Mouse (Mus musculus) hindbrain, embryonic 11.5 days (tissue): Measurements from ENCODE around the gene Prkch. TPM values are rescaled to one million over a fixed set of nuclear protein-coding genes. Genes with fewer than 3 reads are reported as not detected.

Experiments
- ATAC-seq: fragments of 200-750 bp; cut with Nextera tagmentation; 2 replicates; pipeline ENCODE4 v1.8.0; 2017; ENCODE audit warnings: mild to moderate bottlenecking, moderate TSS enrichment, moderate library complexity; ENCODE audit not compliant: low FRiP score
- DNase-seq: peaks from one replicate; pipeline ENCODE4 v3.0.0-alpha.2; 2015; ENCODE audit warnings: low spot score
- H3K27ac ChIP-seq: fragments of 300-500 bp; sonication (generic); 2 replicates; pipeline ENCODE4 v1.5.1; 2014; ENCODE audit warnings: mild to moderate bottlenecking, low read depth, low read length
- H3K27me3 ChIP-seq: fragments of 300-500 bp; sonication (generic); 2 replicates; pipeline ENCODE4 v1.6.1; 2014; ENCODE audit warnings: mild to moderate bottlenecking, low read length, moderate library complexity, mixed read lengths; ENCODE audit not compliant: control insufficient read depth, insufficient read depth
- H3K36me3 ChIP-seq: fragments of 300-500 bp; sonication (generic); 2 replicates; pipeline ENCODE4 v1.6.1; 2014; ENCODE audit warnings: mild to moderate bottlenecking, low read length, moderate library complexity, mixed read lengths; ENCODE audit not compliant: control insufficient read depth, insufficient read depth
- H3K4me1 ChIP-seq: fragments of 300-500 bp; sonication (generic); replicated peaks from 2 replicates; pipeline ENCODE4 v1.6.1; 2014; ENCODE audit warnings: low read length, mixed read lengths; ENCODE audit not compliant: control insufficient read depth, insufficient read depth
- H3K4me2 ChIP-seq: fragments of 300-500 bp; sonication (generic); replicated peaks from 2 replicates; pipeline ENCODE4 v1.6.1; 2014; ENCODE audit warnings: mild to moderate bottlenecking, low read depth, low read length
- H3K4me3 ChIP-seq: fragments of 300-500 bp; sonication (generic); 2 replicates; pipeline ENCODE4 v1.5.1; 2014; ENCODE audit warnings: low read depth, low read length
- H3K9ac ChIP-seq: fragments of 300-500 bp; sonication (generic); 2 replicates; pipeline ENCODE4 v1.6.1; 2014; ENCODE audit warnings: low read depth, low read length
- H3K9me3 ChIP-seq: fragments of 300-500 bp; sonication (generic); 2 replicates; pipeline ENCODE4 v1.6.1; 2016; ENCODE audit warnings: low read length; ENCODE audit not compliant: control insufficient read depth
- WGBS: fragments of 180-500 bp; shearing (Covaris S2); extraction: QIAGEN DNeasy Blood & Tissue Kit; methylation state at CpG from one replicate; pipeline ENCODE4 v1.1.7; 2014; 5-methylcytosine and 5-hydroxymethylcytosine counted together
- polyA plus RNA-seq: library from polyadenylated mRNA; unstranded; fragments of >200 nt; fragmentation: Nextera tagmentation; extraction: Ambion mirVana; gene quantifications from 2 replicates; pipeline ENCODE4 v1.2.1, GENCODE M21; 2014

The Prkch gene
- polyA plus RNA-seq, 1 experiment from 2014 or later = 10.5 TPM

- ATAC-seq (no peak), DNase-seq (peak; percentile 46)
- H3K36me3 ChIP-seq = no peaks in the 10 kb centered on the region
- no peaks in the 10 kb centered on the region; the same call in 1 of the 2 replicates for H3K4me1 ChIP-seq
- H3K27ac ChIP-seq = no peak overlapping the region
- peak overlapping the region; percentile 76 for H3K4me2 ChIP-seq
- 4% methylated on average over 7 of the region's 7 CpGs for WGBS
- H3K9ac ChIP-seq = no peak overlapping the region
- no peaks in the 10 kb centered on the region for H3K9me3 ChIP-seq
- H3K27me3 ChIP-seq = peaks cover 23% of the 10 kb centered on the region
- H3K4me3 ChIP-seq = peak overlapping the region; percentile 75
These were observed 1.3 kb downstream of the Prkch start for GRCm38 (mm10) chr12:73585850-73586249.

- H3K4me1 ChIP-seq = no peaks in the 10 kb centered on the region; the same call in 1 of the 2 replicates
- no peak for DNase-seq
- ATAC-seq = no peak
- no peaks in the 10 kb centered on the region for H3K9me3 ChIP-seq
- H3K9ac ChIP-seq = no peak overlapping the region
- H3K4me2 ChIP-seq = no peak overlapping the region
- H3K36me3 ChIP-seq = no peaks in the 10 kb centered on the region
- no peak overlapping the region for H3K4me3 ChIP-seq
- WGBS = 69% methylated on average over 3 of the region's 3 CpGs
- H3K27ac ChIP-seq = no peak overlapping the region
- peaks cover 23% of the 10 kb centered on the region for H3K27me3 ChIP-seq
These were observed 2.7 kb downstream of the Prkch start for GRCm38 (mm10) chr12:73587262-73587661.

GRCm38 (mm10) chr12:73590627-73591276 is 6.2 kb downstream of the Prkch start:
- H3K9me3 ChIP-seq = no peaks in the 10 kb centered on the region
- peaks cover 10% of the 10 kb centered on the region for H3K27me3 ChIP-seq
- H3K27ac ChIP-seq = no peak overlapping the region
- WGBS = 78% methylated on average over 15 of the region's 15 CpGs
- ATAC-seq (no peak), DNase-seq (no peak)
- H3K4me1 ChIP-seq = no peaks in the 10 kb centered on the region; the same call in 1 of the 2 replicates
- no peak overlapping the region for H3K4me2 ChIP-seq
- no peaks in the 10 kb centered on the region for H3K36me3 ChIP-seq
- no peak overlapping the region for H3K4me3 ChIP-seq
- H3K9ac ChIP-seq = no peak overlapping the region

- H3K4me3 ChIP-seq = no peak overlapping the region
- no peaks in the 10 kb centered on the region for H3K36me3 ChIP-seq
- H3K9ac ChIP-seq = no peak overlapping the region
- H3K9me3 ChIP-seq = no peaks in the 10 kb centered on the region
- H3K4me1 ChIP-seq = no peaks in the 10 kb centered on the region
- peaks cover 6% of the 10 kb centered on the region for H3K27me3 ChIP-seq
- ATAC-seq (no peak), DNase-seq (no peak)
- H3K27ac ChIP-seq = no peak overlapping the region; the same call in 1 of the 2 replicates
- H3K4me2 ChIP-seq = no peak overlapping the region
- WGBS = 79% methylated on average over 7 of the region's 11 CpGs
These were observed 7.0 kb downstream of the Prkch start for GRCm38 (mm10) chr12:73591625-73592024.

- no peak overlapping the region for H3K4me2 ChIP-seq
- no peak overlapping the region for H3K9ac ChIP-seq
- no peaks in the 10 kb centered on the region for H3K9me3 ChIP-seq
- 89% methylated on average over 12 of the region's 12 CpGs for WGBS
- H3K4me1 ChIP-seq = no peaks in the 10 kb centered on the region
- H3K27ac ChIP-seq = no peak overlapping the region
- ATAC-seq (no peak), DNase-seq (no peak)
- no peaks in the 10 kb centered on the region for H3K27me3 ChIP-seq
- H3K36me3 ChIP-seq = no peaks in the 10 kb centered on the region
- H3K4me3 ChIP-seq = no peak overlapping the region
These were observed 8.6 kb downstream of the Prkch start for GRCm38 (mm10) chr12:73593021-73593798.

GRCm38 (mm10) chr12:73594177-73594745 is 9.7 kb downstream of the Prkch start:
- 88% methylated on average over 9 of the region's 9 CpGs for WGBS

GRCm38 (mm10) chr12:73595226-73595625 is 10.6 kb downstream of the Prkch start:
- Histone ChIP-seq H3K9ac (no peak overlapping the region), H3K27me3 (no peaks in the 10 kb centered on the region), H3K36me3 (no peaks in the 10 kb centered on the region), H3K27ac (no peak overlapping the region), H3K4me1 (no peaks in the 10 kb centered on the region), H3K4me2 (no peak overlapping the region), H3K4me3 (no peak overlapping the region), H3K9me3 (no peaks in the 10 kb centered on the region)
- 84% methylated on average over 8 of the region's 8 CpGs for WGBS
- DNase-seq (no peak), ATAC-seq (no peak)

More at GRCm38 (mm10) chr12:73594177-73594745, 9.7 kb downstream of the Prkch start:
- Histone ChIP-seq H3K36me3 (no peaks in the 10 kb centered on the region), H3K4me1 (no peaks in the 10 kb centered on the region), H3K9ac (no peak overlapping the region), H3K4me2 (no peak overlapping the region), H3K27ac (no peak overlapping the region), H3K9me3 (no peaks in the 10 kb centered on the region), H3K27me3 (no peaks in the 10 kb centered on the region), H3K4me3 (no peak overlapping the region)
- DNase-seq = no peak
- ATAC-seq = no peak

GRCm38 (mm10) chr12:73598241-73598640 is 13.6 kb downstream of the Prkch start:
- WGBS = 68% methylated on average over 6 of the region's 6 CpGs
- no peaks in the 10 kb centered on the region for H3K4me1 ChIP-seq
- H3K27ac ChIP-seq = no peak overlapping the region
- no peaks in the 10 kb centered on the region for H3K27me3 ChIP-seq
- DNase-seq = peak; percentile 22
- no peaks in the 10 kb centered on the region for H3K9me3 ChIP-seq
- no peak for ATAC-seq
- no peaks in the 10 kb centered on the region for H3K36me3 ChIP-seq
- no peak overlapping the region for H3K4me3 ChIP-seq
- no peak overlapping the region for H3K4me2 ChIP-seq
- H3K9ac ChIP-seq = no peak overlapping the region
